ENCODE assay signal across 9 mouse cellular contexts in the genomic region with DNA sequence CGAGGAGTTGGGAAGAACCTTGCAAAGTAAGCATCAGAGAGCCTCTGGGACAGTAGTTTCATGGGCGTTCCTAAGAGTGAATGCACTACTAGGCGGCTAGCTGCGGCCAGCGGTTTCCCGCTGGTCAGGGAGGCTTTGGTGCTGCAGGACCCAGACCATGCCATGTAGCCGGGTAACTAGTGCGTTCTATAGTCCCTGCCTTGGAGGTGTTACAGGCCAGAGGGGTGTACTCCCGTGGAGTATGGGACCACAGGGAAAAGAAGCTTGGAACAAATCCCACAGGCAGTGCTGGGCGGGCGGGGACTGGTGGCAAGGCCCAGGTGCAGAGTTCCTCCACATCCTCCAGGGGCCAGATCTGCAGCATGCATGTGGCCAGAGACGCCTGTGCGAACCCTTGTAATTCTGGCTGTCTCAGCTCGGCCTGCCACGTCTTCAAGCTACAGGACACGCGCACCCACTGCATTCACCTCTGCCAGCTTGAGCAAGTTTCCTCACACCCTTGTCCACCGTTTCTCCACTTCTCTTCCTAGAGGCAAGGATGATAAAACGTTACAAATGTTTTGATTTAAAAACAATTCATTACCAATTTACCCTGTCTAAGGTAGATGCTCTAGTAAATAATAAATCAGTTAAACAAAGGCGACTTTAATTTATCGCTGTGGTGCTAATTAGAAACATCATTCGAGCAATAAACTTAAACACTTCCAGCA. TPM values are rescaled to one million over a fixed set of nuclear protein-coding genes. Genes with fewer than 3 reads are reported as not detected.
DNase-seq lines count a peak whose midpoint lies in the region; ATAC-seq and TF ChIP-seq lines count a peak whose summit lies in the region.
"Had no signal": no experiment of that assay in that cellular context is flagged by ENCODE, and none has a peak within 500 bp of the region (broad histone marks: within the 10 kb centered on the region; RNA-seq: fewer than 3 reads in every experiment).

No protein-coding gene starts in this region.

- no peak for TF ChIP-seq CTCF in left cerebral cortex, adult 2 months (IDR thresholded peaks at IDR 0.05)

- ATAC-seq in forebrain, embryonic 11.5 days (replicated peaks; ENCODE audit: low FRiP score) = peak; percentile 57
- ATAC-seq in stomach, embryonic 15.5 days (ENCODE audit: insufficient read depth, low FRiP score, low read depth) = no peak

- intact Hi-C loops in left cerebral cortex, adult 2 months (cut with DNase I) = no loop called here

- H3K9me3 ChIP-seq in forebrain, embryonic 11.5 days (ENCODE audit: control insufficient read depth, low read length) = no peaks in the 10 kb centered on the region
- no peaks in the 10 kb centered on the region for H3K9me3 ChIP-seq in limb, embryonic 10.5 days (replicated peaks)
- H3K9me3 ChIP-seq in stomach, embryonic 15.5 days = no peaks in the 10 kb centered on the region

- peaks cover 8% of the 10 kb centered on the region; the same call in 1 of the 2 replicates for H3K4me1 ChIP-seq in forebrain, embryonic 11.5 days (replicated peaks; ENCODE audit: control insufficient read depth, insufficient read depth, low read length)
- peaks cover 42% of the 10 kb centered on the region for H3K4me1 ChIP-seq in limb, embryonic 10.5 days
- peaks cover 13% of the 10 kb centered on the region for H3K4me1 ChIP-seq in stomach, embryonic 15.5 days

- H3K4me3 ChIP-seq in forebrain, embryonic 11.5 days (ENCODE audit: low read depth, low read length) = no peak overlapping the region
- H3K4me3 ChIP-seq in limb, embryonic 10.5 days = peak overlapping the region; percentile 77
- 0 out of 2 replicates have a peak overlapping the region, but pooled peaks have one; percentile 8 for H3K4me3 ChIP-seq in stomach, embryonic 15.5 days (replicated peaks)
- no peak overlapping the region for H3K4me3 ChIP-seq in left cerebral cortex, adult 2 months

- H3K27ac ChIP-seq in forebrain, embryonic 11.5 days (ENCODE audit: low read depth, low read length) = no peak overlapping the region
- peak overlapping the region; percentile 92 for H3K27ac ChIP-seq in limb, embryonic 10.5 days
- no peak overlapping the region for H3K27ac ChIP-seq in stomach, embryonic 15.5 days
- no peak overlapping the region for H3K27ac ChIP-seq in left cerebral cortex, adult 2 months
- H3K27ac ChIP-seq: liver, embryonic 14.5 days had no signal

- no peak overlapping the region for H3K4me2 ChIP-seq in forebrain, embryonic 11.5 days (ENCODE audit: low read depth, low read length, severe bottlenecking)
- no peak overlapping the region for H3K4me2 ChIP-seq in stomach, embryonic 15.5 days

- peak; percentile 8 to 27 for DNase-seq in lung, postnatal 4 days
- DNase-seq in lung, postnatal 25 days (ENCODE audit: low spot score) = no peak
- DNase-seq in forebrain, embryonic 11.5 days (ENCODE audit: low spot score) = peak; percentile 76
- peak; percentile 83 for DNase-seq in limb, embryonic 10.5 days (ENCODE audit: low spot score)
- DNase-seq in left cerebral cortex, adult 2 months (ENCODE audit: extremely low spot score in 1 of 2, low spot score in 2 of 2) = no peak
- no peak for DNase-seq in cerebellum, adult 8-10 months
- DNase-seq in left cerebral cortex, adult 18-20 months (ENCODE audit: low spot score in 2 of 2) = no peak

- H3K36me3 ChIP-seq in forebrain, embryonic 11.5 days (ENCODE audit: control insufficient read depth, insufficient read depth, low read length) = no peaks in the 10 kb centered on the region
- peaks cover 6% of the 10 kb centered on the region; the same call in 1 of the 2 replicates for H3K36me3 ChIP-seq in limb, embryonic 10.5 days
- no peaks in the 10 kb centered on the region for H3K36me3 ChIP-seq in stomach, embryonic 15.5 days

- no peak overlapping the region for H3K9ac ChIP-seq in forebrain, embryonic 11.5 days (ENCODE audit: low read length)
- H3K9ac ChIP-seq in stomach, embryonic 15.5 days = no peak overlapping the region
- H3K9ac ChIP-seq: liver, embryonic 14.5 days had no signal

- WGBS in forebrain, embryonic 11.5 days = 2% methylated on average over 22 of the region's 22 CpGs
- WGBS in limb, embryonic 10.5 days = under 1% methylated on average over 22 of the region's 22 CpGs
- 17% methylated on average over 22 of the region's 22 CpGs for WGBS in stomach, embryonic 15.5 days

- peaks cover 73% of the 10 kb centered on the region for H3K27me3 ChIP-seq in forebrain, embryonic 11.5 days (ENCODE audit: control insufficient read depth, insufficient read depth, low read length)
- H3K27me3 ChIP-seq in limb, embryonic 10.5 days (ENCODE audit: low read depth, poor library complexity, severe bottlenecking) = no peaks in the 10 kb centered on the region
- H3K27me3 ChIP-seq in stomach, embryonic 15.5 days (replicated peaks) = peaks cover 39% of the 10 kb centered on the region

RNA-seq across cellular contexts. Expression of gene Mab21l2, which starts 2.0 kb away (rescaled TPM):
- 7.1 and 7.5 TPM in 2 replicates for polyA plus RNA-seq in forebrain, embryonic 11.5 days (2014; fragmentation: Nextera tagmentation; extraction: Ambion mirVana)
- polyA plus RNA-seq in limb, embryonic 10.5 days (2016; fragmentation: Nextera tagmentation; extraction: Ambion mirVana) = 104 and 235 TPM in 2 replicates
- 28.7 and 31.8 TPM in 2 replicates for polyA plus RNA-seq in stomach, embryonic 15.5 days (2015; fragmentation: Nextera tagmentation; extraction: Ambion mirVana)
- total RNA-seq in left cerebral cortex, adult 2 months (2021) = under 1 TPM; 0.25 to 0.26 TPM
- under 1 TPM; 0.35 to 0.51 TPM for total RNA-seq in left cerebral cortex, adult 18-20 months (2021)

Comparison
In these comparisons a context has a peak if more than half of its experiments do, and no peak if none do; other contexts are left out.
1. DNase-seq: peak in lung, postnatal 4 days (2 of 2), forebrain, embryonic 11.5 days (single experiment) and limb, embryonic 10.5 days (single experiment); none in lung, postnatal 25 days (single experiment), left cerebral cortex, adult 2 months (0 of 2), cerebellum, adult 8-10 months (single experiment) and left cerebral cortex, adult 18-20 months (0 of 2).
2. H3K4me3 ChIP-seq: peak in limb, embryonic 10.5 days (single experiment) and stomach, embryonic 15.5 days (single experiment); none in forebrain, embryonic 11.5 days (single experiment) and left cerebral cortex, adult 2 months (single experiment).